Mouse (Mus musculus) MEL (cell line): ENCODE data around the gene Tmem95.

ENCODE experiments used
- CHD1 ChIP-seq: IDR thresholded peaks from 2 replicates; pipeline ENCODE4 v1.6.1; 2012; ENCODE audit warnings: low read depth, mild to moderate bottlenecking, inconsistent platforms, low read length, improper control_type of control experiment
- CTCF ChIP-seq, 3 experiments: IDR thresholded peaks in 2 of 3; conservative IDR thresholded peaks in 1 of 3; 2 replicates each; pipeline ENCODE4 v1.5.1; 2011 to 2012; ENCODE audit warnings: low read length in 3 of 3, low read depth in 2 of 3, mild to moderate bottlenecking in 2 of 3, improper control_type of control experiment in 1 of 3, inconsistent platforms in 1 of 3, mixed read lengths in 1 of 3, moderate library complexity in 1 of 3; ENCODE audit not compliant: control insufficient read depth in 1 of 3, insufficient read depth in 1 of 3, poor library complexity in 1 of 3, severe bottlenecking in 1 of 3
- E2F4 ChIP-seq: IDR thresholded peaks from 2 replicates; pipeline ENCODE4 v1.6.1; 2011; ENCODE audit warnings: low read depth, low read length, improper control_type of control experiment, borderline replicate concordance
- HCFC1 ChIP-seq: IDR thresholded peaks from 2 replicates; pipeline ENCODE4 v1.6.1; 2012; ENCODE audit warnings: low read depth, mild to moderate bottlenecking, inconsistent platforms, low read length, improper control_type of control experiment, moderate library complexity
- MAZ ChIP-seq: IDR thresholded peaks from 2 replicates; pipeline ENCODE4 v1.6.1; 2012; ENCODE audit warnings: low read depth, mild to moderate bottlenecking, inconsistent platforms, low read length, improper control_type of control experiment
- MYC ChIP-seq: IDR thresholded peaks from 2 replicates; pipeline ENCODE4 v1.6.1; 2011; ENCODE audit warnings: low read depth, mild to moderate bottlenecking, low read length, improper control_type of control experiment, moderate library complexity
- POLR2A ChIP-seq, 2 experiments: IDR thresholded peaks; 2 replicates each; pipeline ENCODE4 v1.6.1; 2011 to 2012; ENCODE audit warnings: low read length in 2 of 2, mild to moderate bottlenecking in 2 of 2, control low read depth in 1 of 2, improper control_type of control experiment in 1 of 2, low read depth in 1 of 2, moderate library complexity in 1 of 2; ENCODE audit not compliant: control insufficient read depth in 1 of 2, insufficient read depth in 1 of 2, poor library complexity in 1 of 2
- TBP ChIP-seq: IDR thresholded peaks from 2 replicates; pipeline ENCODE4 v1.8.0; 2011; ENCODE audit warnings: low read depth, low read length, improper control_type of control experiment

GRCm38 (mm10) chr11:69872451-69872850 is 5.4 kb downstream of the Tmem95 start:
- TF ChIP-seq CTCF (IDR thresholded peaks at IDR 0.05 in 2 of 3, conservative IDR thresholded peaks at IDR 0.05 in 1 of 3; ENCODE audit: control insufficient read depth in 1 of 3, insufficient read depth in 1 of 3, low read depth in 2 of 3, low read length in 3 of 3, poor library complexity in 1 of 3, severe bottlenecking in 1 of 3) (no peak), E2F4 (no peak), MYC (no peak), POLR2A (IDR thresholded peaks at IDR 0.05; ENCODE audit: control insufficient read depth in 1 of 2, insufficient read depth in 1 of 2, low read depth in 1 of 2, low read length in 2 of 2, poor library complexity in 1 of 2) (no peak), HCFC1 (no peak), TBP (no peak), CHD1 (no peak), MAZ (no peak)
